Mouse (Mus musculus): ENCODE results near the gene 1600014C23Rik.

DNA sequence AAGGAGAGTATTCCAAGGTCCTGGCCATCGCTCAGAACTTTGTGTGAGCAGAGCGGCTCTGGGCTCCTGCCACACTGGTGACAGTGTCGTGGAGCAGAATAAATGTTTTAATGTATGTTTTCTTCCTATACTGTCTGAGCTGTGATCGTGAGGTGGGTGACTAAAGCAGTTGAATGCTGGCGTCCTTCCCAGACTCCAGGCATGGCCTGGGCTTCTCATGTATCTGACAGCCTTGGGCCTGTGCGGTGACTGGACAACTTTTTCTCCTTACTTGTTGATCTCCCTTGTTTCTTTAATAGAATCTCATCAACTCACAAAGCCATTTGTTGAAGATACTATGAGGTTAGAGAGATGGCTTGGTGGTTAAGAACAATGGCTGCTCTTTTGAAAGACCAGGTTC lies 35.3 kb downstream of the 1600014C23Rik start:
- TF ChIP-seq CTCF (IDR thresholded peaks at IDR 0.05), result no peak
- no peak for TF ChIP-seq EP300 (IDR thresholded peaks at IDR 0.05)

All from lung, postnatal 0 days (tissue).